Mouse (Mus musculus) midbrain, embryonic 15.5 days (tissue): ENCODE results near the gene Hnrnpc. TPM values are rescaled to one million over a fixed set of nuclear protein-coding genes. Genes with fewer than 3 reads are reported as not detected.
A peak's percentile ranks its signal among the peaks of the same experiment; 100 is the strongest.
"Not testable (repeated sequence)": the region's sequence is repeated elsewhere in the genome, so short reads cannot be mapped to it uniquely, and the experiment has no call there.

Source experiments
- ATAC-seq: fragments of 200-750 bp; cut with Nextera tagmentation; replicated peaks from 2 replicates; pipeline ENCODE4 v1.8.0; 2017; ENCODE audit warnings: moderate TSS enrichment
- H3K27ac ChIP-seq: fragments of 300-500 bp; sonication (generic); 2 replicates; pipeline ENCODE4 v1.5.1; 2015; ENCODE audit warnings: mild to moderate bottlenecking, inconsistent platforms
- H3K27me3 ChIP-seq: fragments of 300-500 bp; sonication (generic); replicated peaks from 2 replicates; pipeline ENCODE4 v1.6.1; 2015; ENCODE audit warnings: inconsistent platforms
- H3K36me3 ChIP-seq: fragments of 300-500 bp; sonication (generic); replicated peaks from 2 replicates; pipeline ENCODE4 v1.6.1; 2015; ENCODE audit warnings: inconsistent platforms
- H3K4me1 ChIP-seq: fragments of 300-500 bp; sonication (generic); 2 replicates; pipeline ENCODE4 v1.6.1; 2015; ENCODE audit warnings: inconsistent platforms
- H3K4me2 ChIP-seq: fragments of 300-500 bp; sonication (generic); 2 replicates; pipeline ENCODE4 v1.6.1; 2015; ENCODE audit warnings: inconsistent platforms, mild to moderate bottlenecking, moderate library complexity
- H3K4me3 ChIP-seq: fragments of 300-500 bp; sonication (generic); 2 replicates; pipeline ENCODE4 v1.5.1; 2015; ENCODE audit warnings: mild to moderate bottlenecking, inconsistent platforms
- H3K9ac ChIP-seq: fragments of 300-500 bp; sonication (generic); 2 replicates; pipeline ENCODE4 v1.6.1; 2015; ENCODE audit warnings: mild to moderate bottlenecking, inconsistent platforms
- H3K9me3 ChIP-seq: fragments of 300-500 bp; sonication (generic); 2 replicates; pipeline ENCODE4 v1.6.1; 2016; ENCODE audit warnings: inconsistent platforms
- WGBS: fragments of 180-500 bp; shearing (Covaris S2); methylation state at CpG from one replicate; pipeline ENCODE4 v1.1.7; 2015; ENCODE audit warnings: mixed read lengths; 5-methylcytosine and 5-hydroxymethylcytosine counted together
- polyA plus RNA-seq: library from polyadenylated mRNA; unstranded; fragments of >200 nt; fragmentation: Nextera tagmentation; extraction: Ambion mirVana; gene quantifications from 2 replicates; pipeline ENCODE4 v1.2.1, GENCODE M21; 2015

The Hnrnpc gene
- polyA plus RNA-seq, 1 experiment from 2014 or later, result 480 TPM

DNA sequence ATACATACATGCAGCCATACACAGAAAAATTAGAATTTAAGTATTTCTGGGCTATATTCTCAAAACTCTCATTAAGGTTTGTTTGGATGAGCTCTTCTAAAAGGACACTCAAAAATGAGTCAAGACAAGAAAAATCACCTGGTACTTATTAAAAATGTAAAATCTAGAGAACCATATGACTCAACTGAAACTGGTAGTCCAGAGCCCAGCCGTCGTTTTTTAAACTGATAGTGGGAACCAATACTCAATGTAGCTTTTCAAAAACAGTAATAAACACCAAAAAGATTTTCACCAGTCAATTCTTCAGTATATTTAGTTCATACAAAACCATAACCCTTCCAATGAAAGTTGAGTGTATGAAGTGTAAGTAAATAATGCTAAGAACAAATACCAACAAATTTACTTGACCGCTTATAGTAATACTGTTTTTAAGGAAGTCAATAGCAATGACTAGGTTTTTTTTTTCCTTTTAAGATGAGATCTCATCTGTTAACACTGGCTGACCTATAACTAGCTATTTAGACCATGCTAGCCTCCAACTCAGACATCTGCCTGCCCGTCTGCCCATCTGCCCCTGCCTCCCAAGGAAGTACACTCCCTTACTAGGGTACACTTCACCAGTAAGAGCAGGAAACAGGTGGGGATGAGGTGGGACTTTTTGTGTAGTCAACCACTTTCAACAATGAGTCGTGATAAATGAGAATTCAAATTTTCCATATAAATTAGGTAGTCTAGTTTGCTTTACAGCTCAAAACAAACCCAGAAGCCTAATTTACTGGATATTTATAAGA, 3.5 kb downstream of the Hnrnpc start:
- WGBS, result 77% methylated on average over 5 of the region's 5 CpGs
- Histone ChIP-seq H3K9ac (no peak overlapping the region), H3K4me1 (peaks cover 42% of the 10 kb centered on the region), H3K36me3 (no peaks in the 10 kb centered on the region; the same call in 1 of the 2 replicates), H3K27ac (no peak overlapping the region), H3K4me3 (no peak overlapping the region), H3K4me2 (peak overlapping the region; percentile 71), H3K27me3 (no peaks in the 10 kb centered on the region), H3K9me3 (no peaks in the 10 kb centered on the region)
- ATAC-seq, result no peak

DNA sequence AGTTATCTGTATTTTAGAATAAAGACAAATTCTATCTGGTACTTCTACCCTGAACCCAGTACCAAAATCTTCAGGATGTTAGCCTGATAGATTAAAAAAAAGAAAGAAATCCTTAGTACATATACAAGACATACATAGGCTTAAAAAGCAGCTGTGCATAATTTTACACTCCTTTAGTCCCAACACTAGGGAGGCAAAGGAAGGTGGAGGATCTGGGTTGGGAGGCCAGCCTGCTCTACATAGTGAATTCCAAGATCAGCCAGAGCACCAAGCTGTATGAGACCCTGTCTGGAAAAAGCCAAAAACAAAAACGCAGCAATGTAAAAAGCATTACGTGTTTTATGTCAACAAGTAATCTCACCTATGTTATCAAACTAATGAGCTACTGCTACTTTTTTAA, 4.3 kb downstream of the Hnrnpc start:
- H3K4me1 ChIP-seq, result peaks cover 38% of the 10 kb centered on the region
- H3K9me3 ChIP-seq, result no peaks in the 10 kb centered on the region
- no peaks in the 10 kb centered on the region for H3K27me3 ChIP-seq
- H3K36me3 ChIP-seq, result no peaks in the 10 kb centered on the region; the same call in 1 of the 2 replicates
- no peak overlapping the region for H3K27ac ChIP-seq
- no peak overlapping the region for H3K4me3 ChIP-seq
- no peak overlapping the region for H3K4me2 ChIP-seq
- no peak for ATAC-seq
- no peak overlapping the region for H3K9ac ChIP-seq
- 77% methylated on average over 2 of the region's 2 CpGs for WGBS

DNA sequence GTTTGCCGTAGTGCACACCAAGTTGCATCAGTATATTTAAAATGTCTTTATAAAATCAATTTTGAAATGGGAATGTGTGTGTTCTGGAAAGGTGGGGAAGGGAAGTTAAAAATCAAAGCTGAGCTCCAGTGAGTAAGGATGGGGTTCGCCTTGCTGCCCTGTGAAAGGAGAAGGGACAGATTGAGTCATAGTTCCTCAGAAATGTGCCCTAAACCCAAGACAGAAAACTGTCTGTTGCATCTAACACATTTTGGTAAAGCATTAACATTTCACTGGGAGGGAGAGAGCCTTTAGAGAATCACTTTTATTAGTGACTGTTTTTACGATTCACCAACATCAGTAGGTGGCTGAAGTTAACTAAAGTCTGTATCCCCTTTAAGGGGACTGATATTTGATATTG, 5.4 kb downstream of the Hnrnpc start:
- H3K27me3 ChIP-seq, H3K27ac ChIP-seq, ATAC-seq, H3K9ac ChIP-seq, H3K4me2 ChIP-seq, H3K9me3 ChIP-seq, H3K4me3 ChIP-seq, H3K36me3 ChIP-seq: not testable (repeated sequence)
- H3K4me1 ChIP-seq, result peaks cover 38% of the 10 kb centered on the region
- 89% methylated on average over 3 of the region's 3 CpGs for WGBS

DNA sequence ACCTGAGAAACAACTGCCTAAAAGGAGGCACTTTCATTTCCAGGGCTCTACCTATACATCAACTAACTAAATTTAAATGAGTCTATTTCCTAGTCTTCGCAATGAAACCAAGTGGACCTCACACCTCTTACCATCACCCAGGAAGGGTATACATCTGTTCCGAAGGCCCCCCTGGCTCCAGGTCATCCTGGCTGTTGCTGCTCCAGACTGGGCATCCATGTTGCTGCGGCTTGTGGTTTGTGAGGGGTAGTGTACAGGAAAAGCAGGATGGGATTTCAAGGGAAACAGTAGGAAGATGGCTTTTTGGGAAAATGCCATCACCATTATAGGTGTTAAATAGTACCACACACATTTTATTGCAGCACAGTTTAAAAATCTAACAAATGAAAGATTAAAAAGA, 6.6 kb downstream of the Hnrnpc start:
- WGBS, result 95% methylated on average over 3 of the region's 3 CpGs
- not testable (repeated sequence) for ATAC-seq
- H3K4me1 ChIP-seq, result peaks cover 31% of the 10 kb centered on the region

GRCm38 (mm10) chr14:52094533-52094932, 9.3 kb downstream of the Hnrnpc start:
- Histone ChIP-seq H3K4me2 (no peak overlapping the region), H3K9me3 (no peaks in the 10 kb centered on the region), H3K4me3 (no peak overlapping the region), H3K27me3 (no peaks in the 10 kb centered on the region), H3K9ac (no peak overlapping the region), H3K36me3 (peaks cover 6% of the 10 kb centered on the region; the same call in 1 of the 2 replicates), H3K27ac (no peak overlapping the region), H3K4me1 (peaks cover 6% of the 10 kb centered on the region)
- WGBS, result 85% methylated on average over 1 of the region's 1 CpGs
- ATAC-seq, result no peak

More for the DNA sequence above, 6.6 kb downstream of the Hnrnpc start:
- not testable (repeated sequence) for H3K27ac ChIP-seq, H3K4me3 ChIP-seq, H3K4me2 ChIP-seq, H3K9me3 ChIP-seq, H3K9ac ChIP-seq, H3K36me3 ChIP-seq, H3K27me3 ChIP-seq

- Histone ChIP-seq H3K27ac (no peak overlapping the region), H3K9ac (no peak overlapping the region), H3K4me3 (no peak overlapping the region), H3K4me2 (no peak overlapping the region), H3K27me3 (no peaks in the 10 kb centered on the region), H3K36me3 (peaks cover 33% of the 10 kb centered on the region), H3K9me3 (no peaks in the 10 kb centered on the region), H3K4me1 (no peaks in the 10 kb centered on the region)
- no peak for ATAC-seq
These were observed 20.7 kb downstream of the Hnrnpc start for GRCm38 (mm10) chr14:52083083-52083482.

DNA sequence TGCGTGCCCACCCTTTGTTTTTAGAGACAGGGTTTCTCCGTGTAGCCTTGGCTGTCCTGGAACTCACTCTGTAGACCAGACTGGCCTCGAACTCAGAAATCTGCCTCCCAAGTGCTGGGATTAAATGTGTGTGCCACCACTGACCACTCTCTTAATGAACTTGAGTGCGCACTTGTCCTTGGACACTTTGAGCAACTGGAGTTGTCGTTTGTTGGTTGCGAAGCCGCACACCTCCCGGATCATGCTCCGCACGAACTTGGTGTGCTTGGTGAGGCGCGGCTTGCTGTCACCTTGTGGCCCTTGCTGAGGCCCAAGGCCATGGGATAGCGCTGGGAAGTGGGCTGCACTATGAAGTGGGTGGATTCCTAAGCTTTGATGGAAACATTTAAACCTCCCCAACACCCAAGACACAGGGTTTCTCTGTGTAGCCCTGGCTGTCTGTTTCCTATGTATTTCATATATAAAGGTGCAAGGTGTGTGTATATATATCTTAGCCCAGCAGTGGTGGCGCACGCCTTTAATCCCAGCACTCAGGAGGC, 32.2 kb downstream of the Hnrnpc start:
- Histone ChIP-seq H3K4me3 (no peak overlapping the region), H3K9ac (no peak overlapping the region), H3K9me3 (no peaks in the 10 kb centered on the region), H3K27me3 (no peaks in the 10 kb centered on the region), H3K27ac (no peak overlapping the region), H3K4me2 (no peak overlapping the region), H3K36me3 (peaks cover 36% of the 10 kb centered on the region), H3K4me1 (no peaks in the 10 kb centered on the region)
- ATAC-seq, result peak; percentile 28; the same call in 1 of the 2 replicates
- 94% methylated on average over 15 of the region's 15 CpGs for WGBS

DNA sequence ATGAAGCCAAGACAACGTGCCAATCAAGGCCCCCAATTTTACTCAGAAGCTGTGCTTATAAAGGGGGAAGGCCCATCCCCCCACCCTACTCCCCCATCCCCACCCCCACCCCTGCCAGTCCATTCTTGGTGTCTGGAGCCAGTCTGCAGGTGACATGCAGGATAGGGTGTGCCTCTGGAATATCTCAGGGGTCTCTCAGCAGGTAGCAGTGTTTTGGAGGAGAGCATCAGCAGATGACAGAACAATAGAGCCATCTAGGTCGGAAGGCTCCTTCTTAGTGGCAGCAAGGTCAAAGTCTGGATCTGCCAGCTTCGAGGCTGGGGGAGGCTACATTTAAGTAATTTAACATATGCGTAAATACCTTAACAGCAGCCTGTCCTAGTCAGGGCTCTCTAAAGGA, 37.7 kb downstream of the Hnrnpc start:
- Histone ChIP-seq H3K27me3 (no peaks in the 10 kb centered on the region), H3K4me2 (no peak overlapping the region), H3K4me1 (no peaks in the 10 kb centered on the region), H3K9me3 (no peaks in the 10 kb centered on the region), H3K36me3 (peaks cover 1% of the 10 kb centered on the region), H3K9ac (no peak overlapping the region), H3K27ac (no peak overlapping the region), H3K4me3 (no peak overlapping the region)
- ATAC-seq, result no peak
- 56% methylated on average over 4 of the region's 4 CpGs for WGBS

DNA sequence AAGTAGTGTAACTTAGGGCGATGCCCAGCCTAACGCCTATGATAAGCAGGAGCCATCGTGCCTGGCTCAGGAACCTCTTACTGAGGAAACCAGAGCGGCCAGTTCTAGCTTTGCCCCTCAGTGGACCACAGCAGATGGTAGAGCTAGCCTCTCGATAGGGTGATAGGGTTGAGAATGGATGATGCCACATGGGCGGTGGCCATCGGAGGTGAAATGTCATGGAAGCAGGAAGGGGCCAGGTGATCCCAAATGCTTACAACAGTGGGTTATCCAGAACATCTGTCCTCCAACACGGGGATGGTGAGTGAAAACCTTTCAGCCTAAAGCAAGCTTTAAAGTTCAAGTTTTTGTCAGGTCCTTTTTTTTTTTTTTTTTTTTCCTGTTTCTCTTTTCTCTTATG, 42.0 kb downstream of the Hnrnpc start:
- no peak for ATAC-seq
- Histone ChIP-seq H3K4me2 (no peak overlapping the region), H3K9me3 (no peaks in the 10 kb centered on the region), H3K4me3 (no peak overlapping the region), H3K4me1 (no peaks in the 10 kb centered on the region), H3K9ac (no peak overlapping the region), H3K36me3 (no peaks in the 10 kb centered on the region), H3K27ac (no peak overlapping the region), H3K27me3 (no peaks in the 10 kb centered on the region)
- 89% methylated on average over 8 of the region's 8 CpGs for WGBS

GRCm38 (mm10) chr14:52060800-52061199, 43.0 kb downstream of the Hnrnpc start:
- Histone ChIP-seq H3K9ac (no peak overlapping the region), H3K9me3 (no peaks in the 10 kb centered on the region), H3K27me3 (no peaks in the 10 kb centered on the region), H3K4me1 (no peaks in the 10 kb centered on the region), H3K27ac (no peak overlapping the region), H3K4me3 (no peak overlapping the region), H3K4me2 (no peak overlapping the region), H3K36me3 (no peaks in the 10 kb centered on the region)
- no peak for ATAC-seq
- 90% methylated on average over 1 of the region's 1 CpGs for WGBS

GRCm38 (mm10) chr14:52059982-52060381, 43.8 kb downstream of the Hnrnpc start:
- no peak overlapping the region for H3K4me2 ChIP-seq
- WGBS, result 66% methylated on average over 4 of the region's 4 CpGs

GRCm38 (mm10) chr14:52052720-52053119, 51.1 kb downstream of the Hnrnpc start:
- 92% methylated on average over 3 of the region's 3 CpGs for WGBS
- H3K27me3 ChIP-seq, H3K27ac ChIP-seq, H3K4me3 ChIP-seq, H3K4me1 ChIP-seq, H3K9me3 ChIP-seq, ATAC-seq, H3K9ac ChIP-seq, H3K4me2 ChIP-seq, H3K36me3 ChIP-seq: not testable (repeated sequence)

More at GRCm38 (mm10) chr14:52059982-52060381, 43.8 kb downstream of the Hnrnpc start:
- no peak for ATAC-seq
- no peak overlapping the region for H3K27ac ChIP-seq
- H3K9ac ChIP-seq, result no peak overlapping the region
- H3K27me3 ChIP-seq, result no peaks in the 10 kb centered on the region
- H3K36me3 ChIP-seq, result no peaks in the 10 kb centered on the region
- H3K9me3 ChIP-seq, result no peaks in the 10 kb centered on the region
- no peak overlapping the region for H3K4me3 ChIP-seq
- H3K4me1 ChIP-seq, result no peaks in the 10 kb centered on the region
